Mouse (Mus musculus) embryonic fibroblast, embryonic 13.5 days (primary cell): ENCODE measurements around the gene Pctp.

Experiments used
- CTCF ChIP-seq: IDR thresholded peaks from 2 replicates; pipeline ENCODE4 v1.5.1; 2011; ENCODE audit warnings: mild to moderate bottlenecking, control low read depth, low read length, moderate library complexity, borderline replicate concordance; ENCODE audit not compliant: insufficient read depth
- POLR2A ChIP-seq: IDR thresholded peaks from 2 replicates; pipeline ENCODE4 v1.6.1; 2011; ENCODE audit warnings: low read depth, mild to moderate bottlenecking, control low read depth, low read length, moderate library complexity

DNA sequence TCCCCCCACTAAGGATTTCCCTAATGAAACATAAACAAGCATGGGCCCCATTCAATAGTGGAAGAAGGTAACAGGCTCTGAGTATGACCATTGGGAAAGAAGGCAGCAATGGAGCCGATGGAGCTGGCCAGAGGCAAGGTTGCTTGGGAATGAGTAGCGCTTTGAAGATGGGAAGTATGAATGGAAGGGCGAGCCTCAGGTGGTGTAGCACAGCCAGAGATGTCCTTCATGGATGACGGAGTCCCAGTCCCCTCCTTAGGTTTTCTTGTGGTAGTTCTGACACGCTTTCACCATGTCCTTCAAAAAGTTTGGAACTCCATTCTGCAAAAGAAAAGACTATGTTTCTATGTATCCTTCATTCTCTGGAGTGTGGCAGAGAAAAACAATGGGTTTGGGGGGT is 18.3 kb downstream of the Pctp start:
- TF ChIP-seq CTCF (no peak), POLR2A (no peak)
